Mouse (Mus musculus) liver, adult 2 months (tissue): Measurements from ENCODE around the gene Rin3.

ENCODE experiments used
- CTCF ChIP-seq: fragments of 200-500 bp; IDR thresholded peaks from 2 replicates; pipeline ENCODE4 v1.5.1; 2011; ENCODE audit warnings: low read depth, low read length, control low read depth
- POLR2A ChIP-seq: fragments of 200-500 bp; IDR thresholded peaks from 2 replicates; pipeline ENCODE4 v1.6.1; 2011; ENCODE audit warnings: low read length, control low read depth; ENCODE audit not compliant: insufficient read depth; ENCODE audit errors: extremely low read depth

- TF ChIP-seq CTCF: no peak
- TF ChIP-seq POLR2A: no peak
Measured at GRCm38 (mm10) chr12:102324156-102324885, 41.5 kb downstream of the Rin3 start.
